Mouse (Mus musculus) 3T3-L1 (cell line): ENCODE measurements around the gene Gpr50.

Experiments
- DNase-seq: peaks from one replicate; pipeline ENCODE4 v3.0.0-alpha.2; 2015; ENCODE audit warnings: low read depth, low spot score

Gpr50 gene

GRCm38 (mm10) chrX:71663374-71663773 is at the start of gene Gpr50:
Gene Gpr50 (plus strand): TSS chrX:71663667.
- no peak for DNase-seq

DNA sequence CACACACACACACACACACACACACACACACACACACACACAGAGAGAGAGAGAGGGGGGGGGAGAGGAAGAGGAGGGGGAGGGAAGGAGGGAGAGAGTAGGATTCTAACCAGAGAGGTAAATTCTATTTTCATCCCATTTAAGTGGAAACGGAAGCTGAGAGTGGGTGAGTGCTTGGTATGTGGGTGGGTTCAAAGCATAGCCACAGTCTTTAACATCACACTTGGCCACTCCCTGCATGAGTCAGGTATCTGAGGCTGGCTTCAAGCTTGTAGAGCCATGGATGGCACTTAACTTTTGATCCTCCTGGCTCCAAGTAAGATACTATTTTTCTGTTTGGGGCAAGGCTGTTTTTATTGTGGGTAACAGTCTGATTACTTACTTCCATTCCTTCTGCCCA is 41.2 kb upstream of the Gpr50 start:
- DNase-seq: peak; percentile 34

DNA sequence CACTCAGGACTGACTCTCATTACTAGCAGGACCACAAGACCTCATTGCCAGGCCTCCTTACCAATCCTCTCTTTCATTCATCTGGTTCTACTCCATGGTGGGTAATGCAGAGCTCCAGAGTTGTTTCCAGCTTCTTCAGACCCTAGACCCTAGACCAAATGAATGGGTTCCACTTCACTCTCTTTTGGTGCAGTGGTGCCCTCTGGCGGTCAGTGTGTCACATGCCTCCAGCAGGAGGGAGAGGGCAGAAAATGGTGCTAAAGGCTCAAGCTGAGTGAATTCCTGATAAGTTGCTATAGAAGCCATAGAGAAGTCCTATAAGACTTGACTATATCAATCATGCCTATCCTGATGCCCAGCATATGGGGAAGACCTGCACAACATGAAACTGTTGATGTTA is 39.6 kb upstream of the Gpr50 start:
- DNase-seq: peak; percentile 40

DNA sequence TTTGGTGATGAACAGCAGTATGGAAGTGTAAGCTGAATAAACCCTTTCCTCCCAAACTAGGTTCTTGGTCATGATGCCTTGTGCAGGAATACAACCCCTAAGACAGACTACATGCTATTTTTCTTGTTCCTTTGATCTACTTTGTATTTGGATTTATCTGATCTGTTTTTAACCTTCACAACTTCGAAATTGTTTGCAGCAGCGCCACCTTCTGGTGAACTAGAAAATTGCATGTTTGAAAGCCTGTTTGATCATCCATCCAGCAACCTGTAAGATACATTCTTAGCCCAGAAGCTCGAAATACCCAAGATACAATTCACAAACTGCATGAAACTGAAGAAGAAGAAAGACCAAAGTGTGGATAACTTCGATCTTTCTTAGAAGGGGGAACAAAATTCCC is 35.2 kb upstream of the Gpr50 start:
- DNase-seq: peak; percentile 67

GRCm38 (mm10) chrX:71630709-71631108 is 32.8 kb upstream of the Gpr50 start:
- peak; percentile 12 for DNase-seq

GRCm38 (mm10) chrX:71631130-71631529 is 32.3 kb upstream of the Gpr50 start:
- peak; percentile 2 for DNase-seq

- peak; percentile 77 for DNase-seq
Measured at GRCm38 (mm10) chrX:71647958-71648357, 15.5 kb upstream of the Gpr50 start.

GRCm38 (mm10) chrX:71648434-71648833 is 15.0 kb upstream of the Gpr50 start:
- peak; percentile 2 for DNase-seq

- DNase-seq: peak; percentile 83
Measured at GRCm38 (mm10) chrX:71648848-71649454, 14.5 kb upstream of the Gpr50 start.

- peak; percentile 8 for DNase-seq
Measured at GRCm38 (mm10) chrX:71649993-71650392, 13.5 kb upstream of the Gpr50 start.

DNA sequence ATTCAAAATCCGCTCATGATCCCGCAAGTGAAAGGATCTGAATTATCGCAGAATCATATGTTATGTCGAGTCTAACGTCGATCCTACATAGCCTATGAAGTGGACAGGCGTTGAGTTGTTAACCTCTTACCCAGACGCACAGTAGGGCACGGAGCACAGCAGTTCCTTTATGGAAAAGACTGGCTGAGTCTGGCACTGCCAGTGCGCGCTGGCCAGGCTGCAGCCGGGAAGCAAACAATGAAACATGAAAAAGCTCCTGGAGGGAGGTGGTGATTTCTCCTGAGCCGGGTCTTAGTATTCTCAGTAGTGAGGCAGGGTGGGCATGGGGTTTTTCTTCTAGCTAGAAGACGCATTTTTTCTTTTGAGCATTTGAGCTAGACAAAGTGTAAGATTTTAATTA is 1.7 kb upstream of the Gpr50 start:
- no peak for DNase-seq

DNA sequence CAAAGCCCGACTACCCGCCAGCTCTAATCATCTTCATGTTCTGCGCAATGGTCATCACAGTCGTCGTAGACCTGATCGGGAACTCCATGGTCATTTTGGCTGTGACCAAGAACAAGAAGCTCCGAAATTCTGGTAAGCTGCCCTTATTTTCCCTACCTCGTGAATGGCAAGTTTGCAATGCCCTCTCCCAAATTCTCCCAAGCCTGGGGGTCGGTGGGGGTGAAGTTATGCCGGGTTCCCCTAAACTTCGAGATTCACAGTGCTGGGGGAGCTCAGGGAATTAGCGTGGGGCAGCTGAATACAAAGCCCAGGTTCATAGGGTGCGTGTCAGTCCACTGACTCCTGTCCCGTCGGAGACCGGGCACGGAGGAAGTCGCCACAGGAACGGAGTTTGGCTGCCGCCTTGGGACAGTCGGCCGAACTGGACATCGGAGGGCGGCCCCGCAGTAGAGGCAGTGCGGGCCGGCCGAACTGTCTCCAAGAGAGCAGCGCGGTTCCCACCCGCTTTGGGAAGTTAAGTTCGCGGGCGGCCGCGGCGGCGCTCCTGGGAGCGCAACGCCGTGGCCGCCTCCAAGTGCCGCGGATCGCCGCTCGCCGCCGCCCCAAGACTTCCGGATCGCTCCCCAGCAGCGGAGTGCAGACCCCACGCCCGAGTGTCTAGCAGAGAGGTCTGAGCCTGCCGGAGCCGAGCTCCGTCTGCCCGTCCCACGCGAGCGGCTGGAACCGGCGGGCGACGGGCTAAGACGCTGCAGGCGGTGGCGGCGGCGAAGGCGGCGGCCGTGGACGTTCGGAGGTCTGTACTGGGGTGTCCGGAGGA is 612 bp downstream of the Gpr50 start:
- no peak for DNase-seq

- no peak for DNase-seq
Measured at GRCm38 (mm10) chrX:71664688-71665026, 1.2 kb downstream of the Gpr50 start.

DNA sequence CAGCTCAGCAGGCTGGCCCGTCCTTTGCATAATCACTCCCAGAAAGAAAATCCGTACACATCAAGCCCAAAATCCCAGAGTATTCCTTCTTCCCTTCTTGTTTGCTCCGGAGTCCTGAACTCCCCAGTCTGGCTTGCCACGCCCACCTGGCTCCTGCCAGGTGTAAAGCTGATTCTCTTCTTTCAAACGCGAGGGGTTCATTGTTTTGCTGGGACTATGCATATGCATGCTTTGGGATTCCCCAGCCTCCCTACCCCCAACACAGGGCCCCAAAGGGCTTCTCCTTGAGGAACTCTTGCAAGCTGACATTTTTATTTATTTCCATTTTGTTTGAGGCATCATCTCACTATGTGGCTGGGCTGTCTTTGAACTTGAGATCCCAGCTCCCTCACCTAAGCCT is 6.8 kb downstream of the Gpr50 start:
- DNase-seq: no peak

- DNase-seq: no peak
Measured at GRCm38 (mm10) chrX:71700817-71701469, 37.5 kb downstream of the Gpr50 start.
